ENCODE assay signal across 10 mouse cellular contexts in genomic region chr17:50814089-50814488, GRCm38 (mm10).
A peak's percentile ranks its signal among the peaks of the same experiment; 100 is the strongest.
DNase-seq lines count a peak whose midpoint lies in the region; ATAC-seq and TF ChIP-seq lines count a peak whose summit lies in the region.
"Had no signal": no experiment of that assay in that cellular context is flagged by ENCODE, and none has a peak within 500 bp of the region (broad histone marks: within the 10 kb centered on the region; RNA-seq: fewer than 3 reads in every experiment).

No protein-coding gene starts in this region.

- H3K27ac ChIP-seq in kidney, postnatal 0 days, result no peak overlapping the region
- H3K27ac ChIP-seq in kidney, embryonic 16.5 days (ENCODE audit: low read length), result no peak overlapping the region
- no peak overlapping the region for H3K27ac ChIP-seq in stomach, postnatal 0 days (replicated peaks)
- H3K27ac ChIP-seq in kidney, embryonic 14.5 days (ENCODE audit: low read depth, low read length), result no peak overlapping the region
- H3K27ac ChIP-seq: stomach, embryonic 15.5 days had no signal

- TF ChIP-seq EP300 in stomach, postnatal 0 days (optimal IDR thresholded peaks at IDR 0.05), result no peak

- peak; percentile 82 for TF ChIP-seq CTCF in kidney, postnatal 0 days (IDR thresholded peaks at IDR 0.05; ENCODE audit: low read depth)
- peak; percentile 77 for TF ChIP-seq CTCF in stomach, postnatal 0 days (IDR thresholded peaks at IDR 0.05; ENCODE audit: low read depth)

- ATAC-seq in kidney, postnatal 0 days (replicated peaks; ENCODE audit: low FRiP score, low read depth), result no peak
- no peak for ATAC-seq in kidney, embryonic 16.5 days (ENCODE audit: low FRiP score, low TSS enrichment)
- no peak for ATAC-seq in stomach, postnatal 0 days (ENCODE audit: low FRiP score, low TSS enrichment)
- ATAC-seq in kidney, embryonic 14.5 days (ENCODE audit: low FRiP score, low TSS enrichment), result no peak

- H3K9me3 ChIP-seq in kidney, postnatal 0 days (replicated peaks; ENCODE audit: low read length), result no peaks in the 10 kb centered on the region
- H3K9me3 ChIP-seq in kidney, embryonic 16.5 days (ENCODE audit: low read length), result no peaks in the 10 kb centered on the region
- H3K9me3 ChIP-seq in stomach, postnatal 0 days (ENCODE audit: control insufficient read depth, low read length), result no peaks in the 10 kb centered on the region
- no peaks in the 10 kb centered on the region for H3K9me3 ChIP-seq in kidney, embryonic 14.5 days (ENCODE audit: control insufficient read depth, low read length)
- H3K9me3 ChIP-seq: stomach, embryonic 15.5 days had no signal

- 49% methylated on average over 1 of the region's 1 CpGs for WGBS in kidney, postnatal 0 days
- WGBS in kidney, embryonic 16.5 days, result 64% methylated on average over 1 of the region's 1 CpGs
- 43% methylated on average over 1 of the region's 1 CpGs for WGBS in stomach, postnatal 0 days
- 61% methylated on average over 1 of the region's 1 CpGs for WGBS in kidney, embryonic 14.5 days

- H3K27me3 ChIP-seq in kidney, postnatal 0 days (ENCODE audit: insufficient read depth, low read length), result no peaks in the 10 kb centered on the region
- H3K27me3 ChIP-seq in kidney, embryonic 16.5 days (ENCODE audit: insufficient read depth, low read length), result no peaks in the 10 kb centered on the region
- H3K27me3 ChIP-seq in stomach, postnatal 0 days (ENCODE audit: control insufficient read depth, insufficient read depth, low read length), result no peaks in the 10 kb centered on the region
- H3K27me3 ChIP-seq in kidney, embryonic 14.5 days (ENCODE audit: control insufficient read depth, insufficient read depth, low read length), result no peaks in the 10 kb centered on the region
- H3K27me3 ChIP-seq: stomach, embryonic 15.5 days had no signal

- H3K36me3 ChIP-seq in kidney, postnatal 0 days (ENCODE audit: insufficient read depth, low read length), result no peaks in the 10 kb centered on the region
- no peaks in the 10 kb centered on the region for H3K36me3 ChIP-seq in kidney, embryonic 16.5 days (ENCODE audit: insufficient read depth, low read length)
- H3K36me3 ChIP-seq in stomach, postnatal 0 days (ENCODE audit: control insufficient read depth, insufficient read depth, low read length), result no peaks in the 10 kb centered on the region
- H3K36me3 ChIP-seq in kidney, embryonic 14.5 days (ENCODE audit: control insufficient read depth, insufficient read depth, low read length), result no peaks in the 10 kb centered on the region
- H3K36me3 ChIP-seq: stomach, embryonic 15.5 days had no signal

- peak; percentile 48 for DNase-seq in kidney, postnatal 0 days (ENCODE audit: low spot score)
- peak; percentile 51 for DNase-seq in thymus, postnatal 0 days (ENCODE audit: low spot score)
- DNase-seq in thymus, postnatal 25 days, result no peak
- DNase-seq in brain, adult 2 months (ENCODE audit: low read depth, low spot score), result peak; percentile 27
- no peak for DNase-seq in stomach, postnatal 0 days (ENCODE audit: low spot score)
- DNase-seq in adrenal gland, adult 18-20 months (ENCODE audit: low spot score in 2 of 2), result no peak

- H3K9ac ChIP-seq in kidney, postnatal 0 days (ENCODE audit: low read depth, low read length), result no peak overlapping the region
- H3K9ac ChIP-seq in kidney, embryonic 16.5 days (replicated peaks; ENCODE audit: low read length), result no peak overlapping the region
- H3K9ac ChIP-seq in stomach, postnatal 0 days (ENCODE audit: low read length), result no peak overlapping the region
- H3K9ac ChIP-seq in kidney, embryonic 14.5 days (ENCODE audit: low read depth, low read length), result no peak overlapping the region
- H3K9ac ChIP-seq: stomach, embryonic 15.5 days had no signal

- no peaks in the 10 kb centered on the region for H3K4me1 ChIP-seq in kidney, postnatal 0 days (replicated peaks; ENCODE audit: insufficient read depth, low read length)
- H3K4me1 ChIP-seq in kidney, embryonic 16.5 days (ENCODE audit: insufficient read depth, low read length), result no peaks in the 10 kb centered on the region
- H3K4me1 ChIP-seq in stomach, postnatal 0 days (replicated peaks; ENCODE audit: control insufficient read depth, insufficient read depth), result no peaks in the 10 kb centered on the region
- no peaks in the 10 kb centered on the region for H3K4me1 ChIP-seq in kidney, embryonic 14.5 days (ENCODE audit: control insufficient read depth, insufficient read depth, low read length)
- H3K4me1 ChIP-seq: stomach, embryonic 15.5 days had no signal

- H3K4me2 ChIP-seq in kidney, postnatal 0 days (ENCODE audit: low read length), result no peak overlapping the region
- H3K4me2 ChIP-seq in kidney, embryonic 16.5 days (replicated peaks; ENCODE audit: low read depth, low read length), result no peak overlapping the region
- H3K4me2 ChIP-seq in stomach, postnatal 0 days (replicated peaks; ENCODE audit: low read depth), result no peak overlapping the region
- H3K4me2 ChIP-seq in kidney, embryonic 14.5 days (replicated peaks; ENCODE audit: low read depth, low read length), result no peak overlapping the region
- H3K4me2 ChIP-seq: stomach, embryonic 15.5 days had no signal

- H3K4me3 ChIP-seq in kidney, postnatal 0 days (replicated peaks; ENCODE audit: low read depth, low read length), result no peak overlapping the region
- no peak overlapping the region for H3K4me3 ChIP-seq in kidney, embryonic 16.5 days (ENCODE audit: low read length)
- H3K4me3 ChIP-seq in stomach, postnatal 0 days (ENCODE audit: low read depth, low read length), result no peak overlapping the region
- no peak overlapping the region for H3K4me3 ChIP-seq in kidney, embryonic 14.5 days (ENCODE audit: low read length)
- H3K4me3 ChIP-seq: erythroblast, embryonic 14.5 days; stomach, embryonic 15.5 days had no signal

Comparison
In these comparisons a context has a peak if more than half of its experiments do, and no peak if none do; other contexts are left out.
1. DNase-seq: peak in kidney, postnatal 0 days (single experiment), thymus, postnatal 0 days (single experiment) and brain, adult 2 months (single experiment); none in thymus, postnatal 25 days (single experiment), stomach, postnatal 0 days (single experiment) and adrenal gland, adult 18-20 months (0 of 2).